7 mouse cellular contexts compared by ENCODE assay signal in genomic region chr4:135493271-135493670, GRCm38 (mm10). TPM values are rescaled to one million over a fixed set of nuclear protein-coding genes. Genes with fewer than 3 reads are reported as not detected.
A peak's percentile ranks its signal among the peaks of the same experiment; 100 is the strongest.
DNase-seq lines count a peak whose midpoint lies in the region; ATAC-seq lines count a peak whose summit lies in the region.

No protein-coding gene starts in this region.

- H3K27ac ChIP-seq in hindbrain, embryonic 10.5 days, result no peak overlapping the region

- H3K36me3 ChIP-seq in hindbrain, embryonic 10.5 days, result peaks cover 11% of the 10 kb centered on the region

- H3K4me3 ChIP-seq in hindbrain, embryonic 10.5 days, result peak overlapping the region; percentile 85

- DNase-seq in spleen, postnatal 36 days (ENCODE audit: low spot score in 2 of 2), result peak; percentile 49 to 51
- DNase-seq in spleen, adult 12 weeks (ENCODE audit: low spot score), result no peak
- no peak for DNase-seq in hindbrain, embryonic 10.5 days (ENCODE audit: low spot score)
- DNase-seq in lung, postnatal 10 days, result peak; percentile 29
- no peak for DNase-seq in c-Kit-positive CD71-positive TER-119-positive erythroid progenitor cells, embryonic 14.5 days (ENCODE audit: low spot score)
- DNase-seq in right cerebral cortex, postnatal 36 days (ENCODE audit: low spot score in 2 of 2), result no peak

- peaks cover 27% of the 10 kb centered on the region for H3K4me1 ChIP-seq in hindbrain, embryonic 10.5 days (replicated peaks)

- 49% methylated on average over 4 of the region's 4 CpGs for WGBS in hindbrain, embryonic 10.5 days

- no peak for ATAC-seq in frontal cortex, adult (ENCODE audit: low TSS enrichment)

- no peaks in the 10 kb centered on the region for H3K9me3 ChIP-seq in hindbrain, embryonic 10.5 days

- H3K27me3 ChIP-seq in hindbrain, embryonic 10.5 days (ENCODE audit: insufficient read depth, poor library complexity, severe bottlenecking), result no peaks in the 10 kb centered on the region

RNA-seq across cellular contexts. Expression of gene Stpg1, which starts 1.3 kb away (rescaled TPM):
- 0.66 and 1.2 TPM in 2 replicates for polyA plus RNA-seq in hindbrain, embryonic 10.5 days (2016; fragmentation: Nextera tagmentation; extraction: Ambion mirVana)

RNA-seq across cellular contexts. Expression of gene Nipal3, which starts 1.6 kb away (rescaled TPM):
- 1.8 and 2.5 TPM in 2 replicates for polyA plus RNA-seq in hindbrain, embryonic 10.5 days (2016; fragmentation: Nextera tagmentation; extraction: Ambion mirVana)

RNA-seq across cellular contexts. Expression of gene Rcan3, which starts 59.6 kb away (rescaled TPM):
- polyA plus RNA-seq in hindbrain, embryonic 10.5 days (2016; fragmentation: Nextera tagmentation; extraction: Ambion mirVana), result 11.6 and 14.2 TPM in 2 replicates

Comparison
In these comparisons a context has a peak if more than half of its experiments do, and no peak if none do; other contexts are left out.
1. DNase-seq: peak in spleen, postnatal 36 days (2 of 2) and lung, postnatal 10 days (single experiment); none in spleen, adult 12 weeks (single experiment), hindbrain, embryonic 10.5 days (single experiment), c-Kit-positive CD71-positive TER-119-positive erythroid progenitor cells, embryonic 14.5 days (single experiment) and right cerebral cortex, postnatal 36 days (0 of 2).